18 mouse cellular contexts compared by ENCODE assay signal in genomic region chr9:20946066-20946880, GRCm38 (mm10). TPM values are rescaled to one million over a fixed set of nuclear protein-coding genes. Genes with fewer than 3 reads are reported as not detected.
DNase-seq lines count a peak whose midpoint lies in the region; ATAC-seq and TF ChIP-seq lines count a peak whose summit lies in the region.
"Had no signal": no experiment of that assay in that cellular context is flagged by ENCODE, and none has a peak within 500 bp of the region (broad histone marks: within the 10 kb centered on the region; RNA-seq: fewer than 3 reads in every experiment).

No protein-coding gene starts in this region.

- no peak overlapping the region for H3K4me3 ChIP-seq in intestine, embryonic 16.5 days (ENCODE audit: low read length)
- H3K4me3 ChIP-seq in intestine, postnatal 0 days (ENCODE audit: low read depth, low read length), result no peak overlapping the region
- H3K4me3 ChIP-seq in G1E (ENCODE audit: low read depth, low read length), result peak overlapping the region; percentile 31; the same call in 1 of the 2 replicates
- H3K4me3 ChIP-seq in liver, embryonic 13.5 days (replicated peaks), result no peak overlapping the region
- H3K4me3 ChIP-seq: embryonic facial prominence, embryonic 12.5 days; forebrain, embryonic 15.5 days; heart, embryonic 13.5 days; hindbrain, embryonic 12.5 days; layer of hippocampus, adult 2 months; midbrain, embryonic 10.5 days had no signal

- no peak for ATAC-seq in intestine, embryonic 16.5 days
- ATAC-seq in intestine, postnatal 0 days, result no peak
- peak; percentile 54; the same call in 1 of the 2 replicates for ATAC-seq in G1E (ENCODE audit: extremely low read depth, insufficient number of reproducible peaks, low FRiP score, poor library complexity, severe bottlenecking)
- no peak for ATAC-seq in liver, embryonic 13.5 days (ENCODE audit: low read depth)
- ATAC-seq: forebrain, embryonic 15.5 days had no signal

- 0 out of 2 replicates have a peak overlapping the region, but pooled peaks have one; percentile 39 for H3K9ac ChIP-seq in intestine, embryonic 16.5 days (ENCODE audit: low read depth, low read length)
- no peak overlapping the region for H3K9ac ChIP-seq in intestine, postnatal 0 days (ENCODE audit: low read depth, low read length)
- H3K9ac ChIP-seq in liver, embryonic 13.5 days, result no peak overlapping the region
- H3K9ac ChIP-seq: embryonic facial prominence, embryonic 12.5 days; forebrain, embryonic 15.5 days; heart, embryonic 13.5 days; lung, embryonic 14.5 days had no signal

- H3K4me2 ChIP-seq in intestine, embryonic 16.5 days (ENCODE audit: low read depth, low read length), result no peak overlapping the region
- no peak overlapping the region for H3K4me2 ChIP-seq in intestine, postnatal 0 days (replicated peaks; ENCODE audit: low read depth)
- H3K4me2 ChIP-seq in liver, embryonic 13.5 days, result no peak overlapping the region
- H3K4me2 ChIP-seq: embryonic facial prominence, embryonic 12.5 days; forebrain, embryonic 15.5 days; heart, embryonic 13.5 days; hindbrain, embryonic 12.5 days; lung, embryonic 14.5 days had no signal

- H3K27ac ChIP-seq in intestine, embryonic 16.5 days (ENCODE audit: low read length), result no peak overlapping the region
- H3K27ac ChIP-seq in intestine, postnatal 0 days (ENCODE audit: low read depth, low read length), result no peak overlapping the region
- peak overlapping the region; percentile 50 for H3K27ac ChIP-seq in liver, embryonic 13.5 days
- H3K27ac ChIP-seq: embryonic facial prominence, embryonic 12.5 days; forebrain, embryonic 15.5 days; heart, embryonic 13.5 days; hindbrain, embryonic 12.5 days; layer of hippocampus, adult 2 months; midbrain, embryonic 10.5 days had no signal

- peak; percentile 53 for DNase-seq in 416B (ENCODE audit: low read depth)
- DNase-seq in G1E (ENCODE audit: low spot score), result no peak
- DNase-seq in liver, embryonic 13.5 days, result no peak
- no peak for DNase-seq in thymus, postnatal 0 days (ENCODE audit: low spot score)
- DNase-seq in left cerebral cortex, postnatal 36 days (ENCODE audit: low spot score in 2 of 2), result no peak
- DNase-seq in heart, postnatal 10 days, result no peak
- DNase-seq: cerebellum, adult 9-11 months; gastrocnemius, postnatal 14 days; kidney, adult 11 months; lung, embryonic 14.5 days had no signal

- peaks cover 32% of the 10 kb centered on the region for H3K4me1 ChIP-seq in intestine, embryonic 16.5 days (ENCODE audit: control insufficient read depth, insufficient read depth, low read length)
- H3K4me1 ChIP-seq in intestine, postnatal 0 days (replicated peaks; ENCODE audit: control insufficient read depth, insufficient read depth, low read length), result 0 out of 2 replicates have a peak, but pooled peaks cover 2% of the 10 kb centered on the region
- H3K4me1 ChIP-seq in G1E (ENCODE audit: insufficient read depth, low read depth, low read length), result peaks cover 85% of the 10 kb centered on the region
- H3K4me1 ChIP-seq in liver, embryonic 13.5 days (replicated peaks), result peaks cover 68% of the 10 kb centered on the region

- intact Hi-C loops in left cerebral cortex, postnatal 36 days (cut with DNase I), result no loop called here
- intact Hi-C loops in heart, postnatal 10 days (cut with DNase I), result no loop called here

- WGBS in intestine, embryonic 16.5 days, result 80% methylated on average over 16 of the region's 16 CpGs
- WGBS in intestine, postnatal 0 days, result 71% methylated on average over 16 of the region's 16 CpGs
- 61% methylated on average over 16 of the region's 16 CpGs for WGBS in liver, embryonic 13.5 days (ENCODE audit: insufficient replicate concordance)

- TF ChIP-seq CTCF in intestine, postnatal 0 days (IDR thresholded peaks at IDR 0.05; ENCODE audit: low read depth), result no peak
- TF ChIP-seq CTCF in G1E (IDR thresholded peaks at IDR 0.05; ENCODE audit: low read depth, low read length), result no peak

- H3K9me3 ChIP-seq in intestine, embryonic 16.5 days (ENCODE audit: control insufficient read depth, low read length), result no peaks in the 10 kb centered on the region
- H3K9me3 ChIP-seq in intestine, postnatal 0 days (ENCODE audit: control insufficient read depth), result no peaks in the 10 kb centered on the region
- H3K9me3 ChIP-seq in G1E (replicated peaks), result no peaks in the 10 kb centered on the region
- no peaks in the 10 kb centered on the region for H3K9me3 ChIP-seq in liver, embryonic 13.5 days (replicated peaks)
- H3K9me3 ChIP-seq: embryonic facial prominence, embryonic 12.5 days; forebrain, embryonic 15.5 days; heart, embryonic 13.5 days; hindbrain, embryonic 12.5 days; midbrain, embryonic 10.5 days had no signal

- no peaks in the 10 kb centered on the region for H3K36me3 ChIP-seq in intestine, embryonic 16.5 days (ENCODE audit: control insufficient read depth, insufficient read depth, low read length)
- peaks cover 6% of the 10 kb centered on the region for H3K36me3 ChIP-seq in intestine, postnatal 0 days (ENCODE audit: control insufficient read depth, insufficient read depth)
- H3K36me3 ChIP-seq in G1E (replicated peaks), result peaks cover 99% of the 10 kb centered on the region
- H3K36me3 ChIP-seq in liver, embryonic 13.5 days, result peaks cover 78% of the 10 kb centered on the region

- no peaks in the 10 kb centered on the region for H3K27me3 ChIP-seq in intestine, embryonic 16.5 days (replicated peaks; ENCODE audit: control insufficient read depth, insufficient read depth, low read length)
- H3K27me3 ChIP-seq in intestine, postnatal 0 days (replicated peaks; ENCODE audit: control insufficient read depth, insufficient read depth, low read length), result no peaks in the 10 kb centered on the region
- no peaks in the 10 kb centered on the region for H3K27me3 ChIP-seq in G1E (ENCODE audit: insufficient read depth, low read length)
- no peaks in the 10 kb centered on the region for H3K27me3 ChIP-seq in liver, embryonic 13.5 days
- H3K27me3 ChIP-seq: embryonic facial prominence, embryonic 12.5 days; forebrain, embryonic 15.5 days; heart, embryonic 13.5 days; hindbrain, embryonic 12.5 days had no signal

RNA-seq across cellular contexts. Expression of gene Dnmt1, which starts 13.4 kb away (rescaled TPM):
- polyA plus RNA-seq in intestine, embryonic 16.5 days (2015; fragmentation: Nextera tagmentation; extraction: Ambion mirVana), result 56.3 and 56.9 TPM in 2 replicates
- 18.5 and 19.2 TPM in 2 replicates for polyA plus RNA-seq in intestine, postnatal 0 days (2015; fragmentation: Nextera tagmentation; extraction: Ambion mirVana)
- total RNA-seq in G1E (2014; fragmentation: Nextera tagmentation), result 142 and 148 TPM in 2 replicates
- total RNA-seq in G1E (2017), result 167 and 197 TPM in 2 replicates
- 178 and 209 TPM in 2 replicates for polyA plus RNA-seq in G1E (2012)
- 63.3 and 75.0 TPM in 2 replicates for polyA plus RNA-seq in liver, embryonic 13.5 days (2015; fragmentation: Nextera tagmentation; extraction: Ambion mirVana)
- 90.0 and 96.3 TPM in 2 replicates for polyA plus RNA-seq in thymus, postnatal 0 days (2015; fragmentation: Nextera tagmentation; extraction: Ambion mirVana)
- total RNA-seq in left cerebral cortex, postnatal 36 days (2021), result 10 to 100 TPM; 40.1 to 43.0 TPM
- total RNA-seq in heart, postnatal 10 days (2021), result 10 to 100 TPM; 28.9 to 30.6 TPM

RNA-seq across cellular contexts. Expression of gene S1pr2, which starts 30.3 kb away (rescaled TPM):
- polyA plus RNA-seq in intestine, embryonic 16.5 days (2015; fragmentation: Nextera tagmentation; extraction: Ambion mirVana), result 24.3 and 24.4 TPM in 2 replicates
- 9.5 and 11.4 TPM in 2 replicates for polyA plus RNA-seq in intestine, postnatal 0 days (2015; fragmentation: Nextera tagmentation; extraction: Ambion mirVana)
- total RNA-seq in G1E (2014; fragmentation: Nextera tagmentation) (1.8 and 8.4 TPM in 2 replicates), G1E (2017) (2.1 and 2.8 TPM in 2 replicates)
- polyA plus RNA-seq in G1E (2012), result 1.6 TPM in 2 replicates
- polyA plus RNA-seq in liver, embryonic 13.5 days (2015; fragmentation: Nextera tagmentation; extraction: Ambion mirVana), result 4.7 and 4.8 TPM in 2 replicates
- polyA plus RNA-seq in thymus, postnatal 0 days (2015; fragmentation: Nextera tagmentation; extraction: Ambion mirVana), result 12.1 and 12.7 TPM in 2 replicates
- 1 to 10 TPM; 3.0 to 3.6 TPM for total RNA-seq in left cerebral cortex, postnatal 36 days (2021)
- total RNA-seq in heart, postnatal 10 days (2021), result 10 to 100 TPM; 10.2 to 11.0 TPM

RNA-seq across cellular contexts. Expression of gene Eif3g, which starts 47.9 kb away (rescaled TPM):
- polyA plus RNA-seq in intestine, embryonic 16.5 days (2015; fragmentation: Nextera tagmentation; extraction: Ambion mirVana), result 261 and 297 TPM in 2 replicates
- polyA plus RNA-seq in intestine, postnatal 0 days (2015; fragmentation: Nextera tagmentation; extraction: Ambion mirVana), result 131 and 138 TPM in 2 replicates
- 198 and 222 TPM in 2 replicates for total RNA-seq in G1E (2014; fragmentation: Nextera tagmentation)
- 173 and 175 TPM in 2 replicates for total RNA-seq in G1E (2017)
- polyA plus RNA-seq in G1E (2012), result 475 and 545 TPM in 2 replicates
- polyA plus RNA-seq in liver, embryonic 13.5 days (2015; fragmentation: Nextera tagmentation; extraction: Ambion mirVana), result 282 and 290 TPM in 2 replicates
- polyA plus RNA-seq in thymus, postnatal 0 days (2015; fragmentation: Nextera tagmentation; extraction: Ambion mirVana), result 303 and 310 TPM in 2 replicates
- total RNA-seq in left cerebral cortex, postnatal 36 days (2021), result 100 to 1,000 TPM; 120 to 124 TPM
- 100 to 1,000 TPM; 109 to 113 TPM for total RNA-seq in heart, postnatal 10 days (2021)

RNA-seq across cellular contexts. Expression of gene Mrpl4, which starts 56.3 kb away (rescaled TPM):
- polyA plus RNA-seq in intestine, embryonic 16.5 days (2015; fragmentation: Nextera tagmentation; extraction: Ambion mirVana), result 165 and 181 TPM in 2 replicates
- polyA plus RNA-seq in intestine, postnatal 0 days (2015; fragmentation: Nextera tagmentation; extraction: Ambion mirVana), result 107 and 113 TPM in 2 replicates
- total RNA-seq in G1E (2014; fragmentation: Nextera tagmentation) (38.4 and 39.6 TPM in 2 replicates), G1E (2017) (39.1 and 51.5 TPM in 2 replicates)
- polyA plus RNA-seq in G1E (2012), result 92.6 and 129 TPM in 2 replicates
- polyA plus RNA-seq in liver, embryonic 13.5 days (2015; fragmentation: Nextera tagmentation; extraction: Ambion mirVana), result 81.2 and 84.0 TPM in 2 replicates
- polyA plus RNA-seq in thymus, postnatal 0 days (2015; fragmentation: Nextera tagmentation; extraction: Ambion mirVana), result 116 and 130 TPM in 2 replicates
- total RNA-seq in left cerebral cortex, postnatal 36 days (2021), result 10 to 100 TPM; 59.6 to 62.5 TPM
- 100 to 1,000 TPM; 103 to 104 TPM for total RNA-seq in heart, postnatal 10 days (2021)

RNA-seq across cellular contexts. Expression of gene Ppan, which starts 58.3 kb away (rescaled TPM):
- 79.5 and 97.6 TPM in 2 replicates for polyA plus RNA-seq in intestine, embryonic 16.5 days (2015; fragmentation: Nextera tagmentation; extraction: Ambion mirVana)
- polyA plus RNA-seq in intestine, postnatal 0 days (2015; fragmentation: Nextera tagmentation; extraction: Ambion mirVana), result 18.7 and 21.4 TPM in 2 replicates
- total RNA-seq in G1E (2014; fragmentation: Nextera tagmentation) (40.3 and 47.7 TPM in 2 replicates), G1E (2017) (66.9 and 71.7 TPM in 2 replicates)
- 297 and 313 TPM in 2 replicates for polyA plus RNA-seq in G1E (2012)
- 89.6 and 90.5 TPM in 2 replicates for polyA plus RNA-seq in liver, embryonic 13.5 days (2015; fragmentation: Nextera tagmentation; extraction: Ambion mirVana)
- polyA plus RNA-seq in thymus, postnatal 0 days (2015; fragmentation: Nextera tagmentation; extraction: Ambion mirVana), result 74.4 and 83.0 TPM in 2 replicates
- total RNA-seq in left cerebral cortex, postnatal 36 days (2021), result 10 to 100 TPM; 18.6 to 23.9 TPM
- 10 to 100 TPM; 13.2 to 13.9 TPM for total RNA-seq in heart, postnatal 10 days (2021)
